Mouse (Mus musculus): ENCODE results near the gene Bfsp2.

DNA sequence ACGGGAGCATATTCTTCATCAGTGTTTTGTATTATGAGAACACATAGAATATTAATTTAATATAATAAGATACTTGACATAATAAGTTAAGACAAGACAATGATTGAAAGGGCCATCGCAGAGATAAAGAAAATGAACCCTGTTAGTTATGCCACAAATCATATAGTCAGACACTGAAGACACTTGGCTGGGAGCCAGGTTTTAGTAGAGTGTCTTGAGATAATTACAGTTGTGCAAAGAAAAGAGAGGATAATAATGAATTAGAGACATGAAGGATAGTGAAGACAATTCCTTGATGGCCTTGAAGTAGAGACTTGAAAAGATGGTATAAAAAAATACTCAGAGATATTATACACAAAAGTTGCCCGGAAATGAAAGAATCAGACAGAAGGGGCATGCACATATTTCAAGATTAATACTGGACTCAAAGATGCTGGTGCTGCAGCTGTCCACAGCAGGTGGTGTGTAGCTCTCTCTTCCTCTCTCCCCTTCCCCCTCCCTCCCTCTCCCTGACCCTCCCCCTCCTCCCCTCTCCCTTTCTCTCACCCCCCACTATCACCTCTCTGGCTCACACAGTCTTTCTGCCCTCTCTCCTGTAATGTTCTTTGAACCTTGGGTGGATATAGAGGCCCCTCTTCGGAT, 72.0 kb downstream of the Bfsp2 start:
- TF ChIP-seq POLR2A (IDR thresholded peaks at IDR 0.05; ENCODE audit: borderline replicate concordance, low read depth, low read length) (no peak), CTCF (IDR thresholded peaks at IDR 0.05; ENCODE audit: low read depth, low read length) (no peak)

Data from bone marrow macrophage, adult 2 months (primary cell).